In genomic region chr16:31005693-31006092, GRCm38 (mm10) we compare ENCODE assay signal across 17 mouse cellular contexts.
DNase-seq lines count a peak whose midpoint lies in the region; ATAC-seq and TF ChIP-seq lines count a peak whose summit lies in the region.
"Had no signal": no experiment of that assay in that cellular context is flagged by ENCODE, and none has a peak within 500 bp of the region (broad histone marks: within the 10 kb centered on the region; RNA-seq: fewer than 3 reads in every experiment).

No protein-coding gene starts in this region.

- no peak overlapping the region for H3K4me3 ChIP-seq in heart, adult 2 months
- H3K4me3 ChIP-seq in liver, adult 2 months (ENCODE audit: insufficient read depth, low read depth, low read length), result no peak overlapping the region
- H3K4me3 ChIP-seq in liver, embryonic 12.5 days, result no peak overlapping the region
- H3K4me3 ChIP-seq in heart, embryonic 14.5 days (ENCODE audit: control insufficient read depth in 1 of 2, insufficient read depth in 1 of 2, low read depth in 1 of 2, low read length in 2 of 2), result no peak overlapping the region
- no peak overlapping the region for H3K4me3 ChIP-seq in forebrain, embryonic 11.5 days (ENCODE audit: low read depth, low read length)
- H3K4me3 ChIP-seq: embryonic facial prominence, embryonic 13.5 days; forebrain, embryonic 12.5 days; hindbrain, embryonic 15.5 days; limb, embryonic 13.5 days had no signal

- intact Hi-C loops in heart, adult 2 months (cut with DNase I), result no loop called here
- intact Hi-C loops in heart, postnatal 10 days (cut with DNase I), result loop anchor here (1.0 kb wide), 1 partner anchor 22 kb away; no protein-coding TSS in a partner anchor

- no peaks in the 10 kb centered on the region for H3K27me3 ChIP-seq in heart, adult 2 months (ENCODE audit: control insufficient read depth, insufficient read depth, low read length)
- no peaks in the 10 kb centered on the region for H3K27me3 ChIP-seq in liver, adult 2 months (ENCODE audit: control insufficient read depth, insufficient read depth, low read length)
- H3K27me3 ChIP-seq in liver, embryonic 12.5 days (replicated peaks), result no peaks in the 10 kb centered on the region
- no peaks in the 10 kb centered on the region for H3K27me3 ChIP-seq in heart, embryonic 14.5 days (ENCODE audit: control insufficient read depth, insufficient read depth, low read length)
- H3K27me3 ChIP-seq in forebrain, embryonic 11.5 days (ENCODE audit: control insufficient read depth, insufficient read depth, low read length), result no peaks in the 10 kb centered on the region
- H3K27me3 ChIP-seq: embryonic facial prominence, embryonic 13.5 days; forebrain, embryonic 12.5 days; hindbrain, embryonic 15.5 days; limb, embryonic 13.5 days had no signal

- no peaks in the 10 kb centered on the region for H3K9me3 ChIP-seq in liver, embryonic 12.5 days (replicated peaks)
- H3K9me3 ChIP-seq in heart, embryonic 14.5 days (ENCODE audit: control insufficient read depth, low read length), result no peaks in the 10 kb centered on the region
- no peaks in the 10 kb centered on the region for H3K9me3 ChIP-seq in forebrain, embryonic 11.5 days (ENCODE audit: control insufficient read depth, low read length)
- H3K9me3 ChIP-seq: embryonic facial prominence, embryonic 13.5 days; forebrain, embryonic 12.5 days; hindbrain, embryonic 15.5 days; limb, embryonic 13.5 days had no signal

- H3K27ac ChIP-seq in heart, adult 2 months, result peak overlapping the region; percentile 77
- peak overlapping the region; percentile 55; the same call in 1 of the 2 replicates for H3K27ac ChIP-seq in liver, adult 2 months (replicated peaks; ENCODE audit: insufficient read depth, low read depth, low read length)
- H3K27ac ChIP-seq in liver, embryonic 12.5 days, result no peak overlapping the region; the same call in 1 of the 2 replicates
- peak overlapping the region; percentile 6 to 58; a peak in 2 of 4 replicates for H3K27ac ChIP-seq in heart, embryonic 14.5 days (replicated peaks in 1 of 2; ENCODE audit: control insufficient read depth in 1 of 2, insufficient read depth in 1 of 2, low read depth in 2 of 2, low read length in 2 of 2)
- no peak overlapping the region for H3K27ac ChIP-seq in forebrain, embryonic 11.5 days (ENCODE audit: low read depth, low read length)
- H3K27ac ChIP-seq: embryonic facial prominence, embryonic 13.5 days; forebrain, embryonic 12.5 days; limb, embryonic 13.5 days had no signal

- no peak overlapping the region for H3K9ac ChIP-seq in heart, adult 2 months (ENCODE audit: low read depth, low read length)
- H3K9ac ChIP-seq in liver, adult 2 months (ENCODE audit: low read depth, low read length), result no peak overlapping the region
- no peak overlapping the region for H3K9ac ChIP-seq in liver, embryonic 12.5 days
- no peak overlapping the region for H3K9ac ChIP-seq in heart, embryonic 14.5 days (ENCODE audit: low read length)
- no peak overlapping the region for H3K9ac ChIP-seq in forebrain, embryonic 11.5 days (ENCODE audit: low read length)
- H3K9ac ChIP-seq: embryonic facial prominence, embryonic 13.5 days; forebrain, embryonic 12.5 days; hindbrain, embryonic 15.5 days; limb, embryonic 13.5 days had no signal

- no peak for TF ChIP-seq CTCF in heart, adult 2 months (IDR thresholded peaks at IDR 0.05)
- no peak for TF ChIP-seq CTCF in liver, adult 2 months (IDR thresholded peaks at IDR 0.05; ENCODE audit: low read depth, low read length)

- H3K79me2 ChIP-seq in heart, adult 2 months (replicated peaks; ENCODE audit: control insufficient read depth, insufficient read depth, low read length), result no peaks in the 10 kb centered on the region
- H3K79me2 ChIP-seq in liver, adult 2 months (ENCODE audit: control insufficient read depth, insufficient read depth, low read length), result no peaks in the 10 kb centered on the region

- peak in 1 of 2 experiments; percentile 34 for DNase-seq in heart, adult 2 months
- no peak for DNase-seq in heart, postnatal 10 days
- DNase-seq in liver, adult 2 months (ENCODE audit: extremely low read depth, low read depth, low spot score), result no peak
- peak; percentile 46 for DNase-seq in ES-CJ7 (ENCODE audit: low read depth, low spot score)
- DNase-seq in forebrain, embryonic 11.5 days (ENCODE audit: low spot score), result no peak
- no peak for DNase-seq in urinary bladder, adult 2 months (ENCODE audit: low spot score)
- DNase-seq: B cell, adult 2 months; cerebellum, postnatal 25 days; layer of hippocampus, postnatal 36 days; right cerebral cortex, postnatal 14 days; thymus, adult 2 months had no signal

- H3K36me3 ChIP-seq in heart, adult 2 months (ENCODE audit: control insufficient read depth, insufficient read depth, low read length), result no peaks in the 10 kb centered on the region; the same call in 1 of the 2 replicates
- H3K36me3 ChIP-seq in liver, adult 2 months (ENCODE audit: control insufficient read depth, insufficient read depth, low read length), result no peaks in the 10 kb centered on the region
- peaks cover 11% of the 10 kb centered on the region; the same call in 1 of the 2 replicates for H3K36me3 ChIP-seq in liver, embryonic 12.5 days
- H3K36me3 ChIP-seq in heart, embryonic 14.5 days (ENCODE audit: control insufficient read depth, insufficient read depth, low read length), result no peaks in the 10 kb centered on the region
- H3K36me3 ChIP-seq in forebrain, embryonic 11.5 days (ENCODE audit: control insufficient read depth, insufficient read depth, low read length), result no peaks in the 10 kb centered on the region
- H3K36me3 ChIP-seq: forebrain, embryonic 12.5 days; hindbrain, embryonic 15.5 days; limb, embryonic 13.5 days had no signal

- 0 out of 2 replicates have a peak, but pooled peaks have one; percentile 8 for TF ChIP-seq EP300 in heart, adult 2 months (IDR thresholded peaks at IDR 0.05; ENCODE audit: insufficient read depth, low read depth, low read length)

- H3K4me2 ChIP-seq in liver, embryonic 12.5 days, result no peak overlapping the region; the same call in 1 of the 2 replicates
- H3K4me2 ChIP-seq in heart, embryonic 14.5 days (ENCODE audit: low read length), result no peak overlapping the region
- H3K4me2 ChIP-seq in forebrain, embryonic 11.5 days (ENCODE audit: low read depth, low read length, severe bottlenecking), result no peak overlapping the region
- H3K4me2 ChIP-seq: embryonic facial prominence, embryonic 13.5 days; forebrain, embryonic 12.5 days; hindbrain, embryonic 15.5 days; limb, embryonic 13.5 days had no signal

- peaks cover 35% of the 10 kb centered on the region for H3K4me1 ChIP-seq in heart, adult 2 months (ENCODE audit: control insufficient read depth, insufficient read depth, low read length)
- peaks cover 9% of the 10 kb centered on the region; the same call in 1 of the 2 replicates for H3K4me1 ChIP-seq in liver, adult 2 months (ENCODE audit: control insufficient read depth, insufficient read depth, low read length)
- H3K4me1 ChIP-seq in liver, embryonic 12.5 days, result peaks cover 35% of the 10 kb centered on the region
- H3K4me1 ChIP-seq in heart, embryonic 14.5 days (ENCODE audit: control insufficient read depth in 2 of 2, insufficient read depth in 2 of 2, low read length in 2 of 2), result peaks cover 27 to 43% of the 10 kb centered on the region in 2 experiments
- peaks cover 9% of the 10 kb centered on the region; the same call in 1 of the 2 replicates for H3K4me1 ChIP-seq in forebrain, embryonic 11.5 days (replicated peaks; ENCODE audit: control insufficient read depth, insufficient read depth, low read length)

- peak; percentile 30; the same call in 1 of the 2 replicates for TF ChIP-seq POLR2A in heart, adult 2 months (IDR thresholded peaks at IDR 0.05; ENCODE audit: insufficient read depth, low read depth, low read length)
- no peak for TF ChIP-seq POLR2A in liver, adult 2 months (IDR thresholded peaks at IDR 0.05; ENCODE audit: extremely low read depth, insufficient read depth, low read length)

- WGBS in heart, adult 2 months, result 35% methylated on average over 7 of the region's 7 CpGs
- 65% methylated on average over 7 of the region's 7 CpGs for WGBS in liver, adult 2 months
- whole genome bisulfite sequencing in liver, embryonic 12.5 days (ENCODE audit: insufficient replicate concordance), result 24% methylated on average over 7 of the region's 7 CpGs
- 44% methylated on average over 7 of the region's 7 CpGs for WGBS in heart, embryonic 14.5 days
- WGBS in forebrain, embryonic 11.5 days, result 80% methylated on average over 7 of the region's 7 CpGs

- no peak for ATAC-seq in liver, embryonic 12.5 days
- ATAC-seq in heart, embryonic 14.5 days (ENCODE audit: insufficient number of reproducible peaks, insufficient read depth, low FRiP score, low read depth), result no peak
- ATAC-seq in forebrain, embryonic 11.5 days (replicated peaks; ENCODE audit: low FRiP score), result no peak

Comparison
In these comparisons a context has a peak if more than half of its experiments do, and no peak if none do; other contexts are left out.
1. H3K27ac ChIP-seq: peak in heart, adult 2 months (single experiment), liver, adult 2 months (single experiment) and heart, embryonic 14.5 days (2 of 2); none in liver, embryonic 12.5 days (single experiment) and forebrain, embryonic 11.5 days (single experiment).